Mouse (Mus musculus) left cerebral cortex, postnatal 14 days (tissue): Measurements from ENCODE around the gene Gm11563. TPM values are rescaled to one million over a fixed set of nuclear protein-coding genes. Genes with fewer than 3 reads are reported as not detected.
A peak's percentile ranks its signal among the peaks of the same experiment; 100 is the strongest.
"Not testable (repeated sequence)": the region's sequence is repeated elsewhere in the genome, so short reads cannot be mapped to it uniquely, and the experiment has no call there.

ENCODE experiments used
- DNase-seq, 2 experiments: peaks; one replicate each; pipeline ENCODE4 v3.0.0; 2021 to 2022; ENCODE audit warnings: low spot score in 2 of 2, mixed read lengths in 1 of 2
- intact Hi-C: fragments of 180-260 bp; cut with DNase I; formaldehyde crosslinking; loops from one replicate; pipeline ENCODE4 v1.15.1; 2025
- long read RNA-seq, 2 experiments: library from polyadenylated mRNA; stranded (forward); transcript quantifications; one replicate each; pipeline ENCODE4 v2.0.0; 2021
- total RNA-seq, 2 experiments: library from RNA; stranded (reverse); gene quantifications; 2 replicates each; pipeline ENCODE4 v1.2.3; 2021

The Gm11563 gene
- not detected for total RNA-seq
- long read RNA-seq, experiment 1, result 0 reads
- long read RNA-seq, experiment 2, result 0 reads

GRCm38 (mm10) chr11:99658467-99659010, at the start of gene Gm11563:
Gene Gm11563, minus strand, starts transcription at chr11:99658960.
- intact Hi-C loops, DNase-seq: not testable (repeated sequence)

GRCm38 (mm10) chr11:99690463-99690862, 31.7 kb upstream of the Gm11563 start, which contains the start of gene Gm14190:
Gene Gm14190, minus strand, starts transcription at chr11:99690740.
- intact Hi-C loops, result no loop called here
- DNase-seq, result no peak

GRCm38 (mm10) chr11:99685235-99685634, 26.5 kb upstream of the Gm11563 start:
- intact Hi-C loops, result loop anchor here (5.0 kb wide), 1 partner anchor 37 kb away; no protein-coding TSS in a partner anchor
- not testable (repeated sequence) for DNase-seq

GRCm38 (mm10) chr11:99683481-99683880, 24.7 kb upstream of the Gm11563 start:
- intact Hi-C loops, result no loop called here
- DNase-seq, result no peak

- intact Hi-C loops, result no loop called here
Observed at GRCm38 (mm10) chr11:99665860-99666259, 7.1 kb upstream of the Gm11563 start, which contains the start of gene Krtap4-6. Gene Krtap4-6, minus strand, starts transcription at chr11:99665960.

GRCm38 (mm10) chr11:99662802-99663201, 4.0 kb upstream of the Gm11563 start:
- DNase-seq, result no peak
- intact Hi-C loops, result no loop called here

More at GRCm38 (mm10) chr11:99665860-99666259, 7.1 kb upstream of the Gm11563 start, which contains the start of gene Krtap4-6:
- no peak for DNase-seq

GRCm38 (mm10) chr11:99659256-99659655, 496 bp upstream of the Gm11563 start:
- intact Hi-C loops, result no loop called here
- no peak for DNase-seq

- intact Hi-C loops, result no loop called here
- no peak for DNase-seq
Observed at GRCm38 (mm10) chr11:99657051-99657450, 1.7 kb downstream of the Gm11563 start.

- intact Hi-C loops, result no loop called here
- DNase-seq, result no peak
Observed at GRCm38 (mm10) chr11:99650136-99650535, 8.6 kb downstream of the Gm11563 start, which contains the start of gene Gm11555. Gene Gm11555, minus strand, starts transcription at chr11:99650236.

GRCm38 (mm10) chr11:99646444-99646843, 12.3 kb downstream of the Gm11563 start:
- DNase-seq, result peak in 1 of 2 experiments; percentile 15
- intact Hi-C loops, result no loop called here

GRCm38 (mm10) chr11:99644351-99644750, 14.4 kb downstream of the Gm11563 start:
- intact Hi-C loops, result no loop called here
- DNase-seq, result no peak

GRCm38 (mm10) chr11:99643635-99644139, 15.1 kb downstream of the Gm11563 start, which contains the start of gene Krtap4-7:
Gene Krtap4-7, minus strand, starts transcription at chr11:99644089.
- DNase-seq, intact Hi-C loops: not testable (repeated sequence)

GRCm38 (mm10) chr11:99640926-99641325, 17.8 kb downstream of the Gm11563 start:
- intact Hi-C loops, result no loop called here
- no peak for DNase-seq

- intact Hi-C loops, result no loop called here
- peak; percentile 38 to 69 for DNase-seq
Observed at GRCm38 (mm10) chr11:99637086-99637485, 21.7 kb downstream of the Gm11563 start.

- DNase-seq, result no peak
- intact Hi-C loops, result no loop called here
Observed at GRCm38 (mm10) chr11:99634653-99635134, 24.1 kb downstream of the Gm11563 start, which contains the start of gene Krtap4-2. Gene Krtap4-2, minus strand, starts transcription at chr11:99635084.

- DNase-seq, result peak; percentile 24 to 53
- intact Hi-C loops, result no loop called here
Observed at GRCm38 (mm10) chr11:99633293-99633692, 25.5 kb downstream of the Gm11563 start.

- intact Hi-C loops, result no loop called here
Observed at GRCm38 (mm10) chr11:99630890-99631289, 27.9 kb downstream of the Gm11563 start.

GRCm38 (mm10) chr11:99628138-99628537, 30.6 kb downstream of the Gm11563 start, which contains the start of gene Krtap4-1:
Gene Krtap4-1, minus strand, starts transcription at chr11:99628238.
- intact Hi-C loops, result no loop called here
- DNase-seq, result no peak

More at GRCm38 (mm10) chr11:99630890-99631289, 27.9 kb downstream of the Gm11563 start:
- no peak for DNase-seq

- intact Hi-C loops, result no loop called here
- no peak for DNase-seq
Observed at GRCm38 (mm10) chr11:99620335-99620734, 38.4 kb downstream of the Gm11563 start, which contains the start of gene Gm11562. Gene Gm11562, minus strand, starts transcription at chr11:99620435.

- intact Hi-C loops, result no loop called here
Observed at GRCm38 (mm10) chr11:99614796-99615363, 43.9 kb downstream of the Gm11563 start, which contains the start of gene Krtap2-4. Gene Krtap2-4, minus strand, starts transcription at chr11:99614846.

More at GRCm38 (mm10) chr11:99614796-99615363, 43.9 kb downstream of the Gm11563 start, which contains the start of gene Krtap2-4:
- DNase-seq, result no peak
